10 mouse cellular contexts compared by ENCODE assay signal in the genomic region with DNA sequence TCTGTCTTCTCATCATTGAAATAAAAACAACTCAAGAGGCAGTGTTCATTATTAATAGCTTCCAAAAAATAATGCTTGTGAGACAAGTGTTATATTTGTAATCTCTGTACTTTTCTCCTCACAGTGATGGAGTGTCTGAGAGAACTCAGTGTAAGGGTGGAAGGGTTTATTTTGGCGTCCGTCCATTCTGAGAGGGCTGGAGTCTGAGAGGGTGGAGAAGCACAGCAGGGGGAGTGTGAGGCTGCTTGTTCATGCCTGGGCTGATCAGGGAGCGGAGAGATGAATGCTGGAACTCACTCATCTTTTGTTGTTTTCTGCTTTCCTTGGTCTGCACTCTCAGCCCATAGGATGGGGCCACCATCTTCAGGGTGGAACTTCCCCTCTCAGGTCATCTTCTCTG. TPM values are rescaled to one million over a fixed set of nuclear protein-coding genes. Genes with fewer than 3 reads are reported as not detected.
A peak's percentile ranks its signal among the peaks of the same experiment; 100 is the strongest.
DNase-seq lines count a peak whose midpoint lies in the region; ATAC-seq lines count a peak whose summit lies in the region.
"Had no signal": no experiment of that assay in that cellular context is flagged by ENCODE, and none has a peak within 500 bp of the region (broad histone marks: within the 10 kb centered on the region; RNA-seq: fewer than 3 reads in every experiment).

No protein-coding gene starts in this region.

- ATAC-seq in forebrain, embryonic 12.5 days (ENCODE audit: low FRiP score): no peak; the same call in 1 of the 2 replicates
- ATAC-seq in stomach, embryonic 16.5 days (ENCODE audit: insufficient read depth, low FRiP score): peak; percentile 84

- H3K4me1 ChIP-seq in forebrain, embryonic 12.5 days: peaks cover 5% of the 10 kb centered on the region; the same call in 1 of the 2 replicates
- H3K4me1 ChIP-seq in forebrain, embryonic 10.5 days: peaks cover 20% of the 10 kb centered on the region
- peaks cover 10% of the 10 kb centered on the region for H3K4me1 ChIP-seq in stomach, embryonic 16.5 days (ENCODE audit: control insufficient read depth, insufficient read depth, low read length)

- H3K9ac ChIP-seq in forebrain, embryonic 12.5 days: no peak overlapping the region
- no peak overlapping the region for H3K9ac ChIP-seq in stomach, embryonic 16.5 days (ENCODE audit: low read length)

- no peaks in the 10 kb centered on the region for H3K27me3 ChIP-seq in forebrain, embryonic 12.5 days
- H3K27me3 ChIP-seq in forebrain, embryonic 10.5 days (ENCODE audit: poor library complexity, severe bottlenecking): peaks cover 1% of the 10 kb centered on the region; the same call in 1 of the 2 replicates
- H3K27me3 ChIP-seq in stomach, embryonic 16.5 days (ENCODE audit: control insufficient read depth, insufficient read depth, low read length): no peaks in the 10 kb centered on the region
- H3K27me3 ChIP-seq: megakaryocyte, embryonic 14.5 days had no signal

- H3K4me3 ChIP-seq in forebrain, embryonic 12.5 days (replicated peaks): no peak overlapping the region
- no peak overlapping the region for H3K4me3 ChIP-seq in forebrain, embryonic 10.5 days
- H3K4me3 ChIP-seq in stomach, embryonic 16.5 days (replicated peaks; ENCODE audit: low read length): no peak overlapping the region
- H3K4me3 ChIP-seq: heart, adult 2 months; megakaryocyte, embryonic 14.5 days had no signal

- no peaks in the 10 kb centered on the region for H3K36me3 ChIP-seq in forebrain, embryonic 12.5 days (replicated peaks)
- H3K36me3 ChIP-seq in forebrain, embryonic 10.5 days (replicated peaks): no peaks in the 10 kb centered on the region
- no peaks in the 10 kb centered on the region for H3K36me3 ChIP-seq in stomach, embryonic 16.5 days (ENCODE audit: control insufficient read depth, insufficient read depth, low read length)

- no peak for DNase-seq in forebrain, embryonic 10.5 days (ENCODE audit: extremely low spot score, low spot score)
- DNase-seq in right cerebral cortex, adult 2 months (ENCODE audit: low spot score in 2 of 2): peak; percentile 20 to 25
- no peak for DNase-seq in right cerebral cortex, postnatal 25 days
- peak; percentile 32 to 50 for DNase-seq in kidney, postnatal 25 days
- DNase-seq in adrenal gland, adult (ENCODE audit: inconsistent age in 2 of 2, low spot score in 1 of 2): no peak
- DNase-seq in ovary, postnatal 14 days (ENCODE audit: low spot score): no peak

- WGBS in forebrain, embryonic 12.5 days: 31% methylated on average over 3 of the region's 3 CpGs
- WGBS in forebrain, embryonic 10.5 days: 58% methylated on average over 3 of the region's 3 CpGs
- WGBS in stomach, embryonic 16.5 days: 41% methylated on average over 3 of the region's 3 CpGs

- H3K27ac ChIP-seq in forebrain, embryonic 12.5 days: 0 out of 2 replicates have a peak overlapping the region, but pooled peaks have one; percentile 2
- no peak overlapping the region for H3K27ac ChIP-seq in forebrain, embryonic 10.5 days
- H3K27ac ChIP-seq in stomach, embryonic 16.5 days (ENCODE audit: low read length): peak overlapping the region; percentile 42; the same call in 1 of the 2 replicates
- H3K27ac ChIP-seq: heart, adult 2 months had no signal

- H3K9me3 ChIP-seq in forebrain, embryonic 12.5 days: no peaks in the 10 kb centered on the region
- H3K9me3 ChIP-seq in forebrain, embryonic 10.5 days: no peaks in the 10 kb centered on the region
- no peaks in the 10 kb centered on the region for H3K9me3 ChIP-seq in stomach, embryonic 16.5 days (replicated peaks; ENCODE audit: control insufficient read depth, low read length)
- H3K9me3 ChIP-seq: megakaryocyte, embryonic 14.5 days had no signal

- no peak overlapping the region for H3K4me2 ChIP-seq in forebrain, embryonic 12.5 days
- no peak overlapping the region for H3K4me2 ChIP-seq in stomach, embryonic 16.5 days (ENCODE audit: low read depth, low read length)

RNA-seq across cellular contexts. Expression of gene Mab21l3, which starts 36.8 kb away (rescaled TPM):
- 0.66 and 0.78 TPM in 2 replicates for polyA plus RNA-seq in forebrain, embryonic 12.5 days (2016; fragmentation: Nextera tagmentation; extraction: Ambion mirVana)
- 0.85 and 1.1 TPM in 2 replicates for polyA plus RNA-seq in forebrain, embryonic 10.5 days (2016; fragmentation: Nextera tagmentation; extraction: Ambion mirVana)
- 3.1 and 3.3 TPM in 2 replicates for polyA plus RNA-seq in stomach, embryonic 16.5 days (2015; fragmentation: Nextera tagmentation; extraction: Ambion mirVana)

RNA-seq across cellular contexts. Expression of gene Slc22a15, which starts 38.7 kb away (rescaled TPM):
- polyA plus RNA-seq in forebrain, embryonic 12.5 days (2016; fragmentation: Nextera tagmentation; extraction: Ambion mirVana): 6.3 and 6.4 TPM in 2 replicates
- polyA plus RNA-seq in forebrain, embryonic 10.5 days (2016; fragmentation: Nextera tagmentation; extraction: Ambion mirVana): 2.6 and 3.7 TPM in 2 replicates
- polyA plus RNA-seq in stomach, embryonic 16.5 days (2015; fragmentation: Nextera tagmentation; extraction: Ambion mirVana): 4.5 and 4.7 TPM in 2 replicates

Comparison
In these comparisons a context has a peak if more than half of its experiments do, and no peak if none do; other contexts are left out.
1. DNase-seq: peak in right cerebral cortex, adult 2 months (2 of 2) and kidney, postnatal 25 days (2 of 2); none in forebrain, embryonic 10.5 days (single experiment), right cerebral cortex, postnatal 25 days (single experiment), adrenal gland, adult (0 of 2) and ovary, postnatal 14 days (single experiment).